Mouse (Mus musculus): Measurements from ENCODE around the gene Bbx. TPM values are rescaled to one million over a fixed set of nuclear protein-coding genes. Genes with fewer than 3 reads are reported as not detected.

Bbx gene
- total and polyA plus RNA-seq, 3 experiments = 6.5 to 36.0 (median 9.2) TPM

GRCm38 (mm10) chr16:50149606-50150005, 282.6 kb downstream of the Bbx start (continued):
- no peak for TF ChIP-seq USF2 (IDR thresholded peaks at IDR 0.05; ENCODE audit: borderline replicate concordance in 1 of 2, insufficient read depth in 1 of 2, low read depth in 1 of 2, low read length in 2 of 2)

GRCm38 (mm10) chr16:50147900-50148299, 284.3 kb downstream of the Bbx start:
- TF ChIP-seq CHD2 (IDR thresholded peaks at IDR 0.05; ENCODE audit: low read length) = no peak
- TF ChIP-seq JUND (IDR thresholded peaks at IDR 0.05; ENCODE audit: low read depth, low read length) = no peak
- no peak for TF ChIP-seq BHLHE40 (IDR thresholded peaks at IDR 0.05; ENCODE audit: borderline replicate concordance, low read depth, low read length)
- no peak for TF ChIP-seq CTCF (IDR thresholded peaks at IDR 0.05 in 2 of 3, conservative IDR thresholded peaks at IDR 0.05 in 1 of 3; ENCODE audit: control insufficient read depth in 1 of 3, insufficient read depth in 1 of 3, low read depth in 2 of 3, low read length in 3 of 3, poor library complexity in 1 of 3, severe bottlenecking in 1 of 3)
- no peak for TF ChIP-seq TCF12 (IDR thresholded peaks at IDR 0.05; ENCODE audit: low read depth, low read length)
- no peak for TF ChIP-seq MEF2A (IDR thresholded peaks at IDR 0.05; ENCODE audit: extremely low read depth, insufficient replicate concordance, low read depth, low read length, poor library complexity, severe bottlenecking)
- no peak for TF ChIP-seq MYC (IDR thresholded peaks at IDR 0.05; ENCODE audit: low read depth, low read length)
- TF ChIP-seq ZMIZ1 (IDR thresholded peaks at IDR 0.05; ENCODE audit: low read depth, low read length) = no peak
- TF ChIP-seq UBTF (IDR thresholded peaks at IDR 0.05; ENCODE audit: borderline replicate concordance, insufficient read depth, low read depth, low read length) = no peak
- TF ChIP-seq HCFC1 (IDR thresholded peaks at IDR 0.05; ENCODE audit: low read depth, low read length) = no peak
- no peak for TF ChIP-seq GABPA (IDR thresholded peaks at IDR 0.05; ENCODE audit: low read depth, low read length)
- TF ChIP-seq EP300 (IDR thresholded peaks at IDR 0.05; ENCODE audit: low read depth in 1 of 2, low read length in 2 of 2) = no peak
- TF ChIP-seq E2F4 (IDR thresholded peaks at IDR 0.05; ENCODE audit: borderline replicate concordance, low read depth, low read length) = no peak
- TF ChIP-seq RCOR1 (IDR thresholded peaks at IDR 0.05; ENCODE audit: low read depth, low read length) = no peak
- no peak for TF ChIP-seq ZKSCAN1 (IDR thresholded peaks at IDR 0.05; ENCODE audit: low read depth, low read length)
- Histone ChIP-seq H3K4me1 (ENCODE audit: control insufficient read depth in 1 of 2, insufficient read depth in 2 of 2, low read length in 2 of 2) (no peaks in the 10 kb centered on the region), H3K9ac (ENCODE audit: control insufficient read depth, low read depth, low read length, poor library complexity, severe bottlenecking) (no peak overlapping the region), H3K4me3 (ENCODE audit: control insufficient read depth in 1 of 2, insufficient read depth in 1 of 2, low read depth in 2 of 2, low read length in 2 of 2) (no peak overlapping the region), H3K27ac (ENCODE audit: control insufficient read depth, low read depth, low read length) (no peak overlapping the region), H3K36me3 (ENCODE audit: control insufficient read depth in 1 of 2, insufficient read depth in 2 of 2, low read length in 2 of 2) (no peaks in the 10 kb centered on the region), H3K9me3 (replicated peaks; ENCODE audit: insufficient read depth, low read length) (no peaks in the 10 kb centered on the region), H3K79me2 (ENCODE audit: control insufficient read depth, insufficient read depth, low read length, poor library complexity) (no peaks in the 10 kb centered on the region), H3K27me3 (ENCODE audit: control insufficient read depth in 1 of 2, insufficient read depth in 2 of 2, low read length in 2 of 2) (no peaks in the 10 kb centered on the region; a peak in 2 of 4 replicates)
- DNase-seq (ENCODE audit: low read depth, low spot score) = no peak

Other genes starting within 250 kb of the Bbx start
- not detected in 2 replicates for gene Ccdc54, start 158.8 kb upstream of the Bbx start, total RNA-seq (2012; rRNA removed)
- gene Ccdc54, start 158.8 kb upstream of the Bbx start, polyA plus RNA-seq (2012; ENCODE audit: insufficient read depth in 1 of 2, insufficient read length in 2 of 2, low read depth in 1 of 2, low replicate concordance in 2 of 2, missing spikeins in 1 of 2) = under 1 TPM in 1 of 2 experiments, not detected in 1; 0.06 TPM

All from MEL (cell line).